In genomic region chr1:120176313-120176712, GRCm38 (mm10) we compare ENCODE assay signal across 11 mouse cellular contexts. TPM values are rescaled to one million over a fixed set of nuclear protein-coding genes. Genes with fewer than 3 reads are reported as not detected.
A peak's percentile ranks its signal among the peaks of the same experiment; 100 is the strongest.
DNase-seq lines count a peak whose midpoint lies in the region; ATAC-seq and TF ChIP-seq lines count a peak whose summit lies in the region.
"Had no signal": no experiment of that assay in that cellular context is flagged by ENCODE, and none has a peak within 500 bp of the region (broad histone marks: within the 10 kb centered on the region; RNA-seq: fewer than 3 reads in every experiment).

No protein-coding gene starts in this region.

- 0 out of 2 replicates have a peak, but pooled peaks cover 6% of the 10 kb centered on the region for H3K4me1 ChIP-seq in intestine, embryonic 14.5 days (replicated peaks; ENCODE audit: control insufficient read depth, insufficient read depth, low read length)
- H3K4me1 ChIP-seq in intestine, embryonic 16.5 days (ENCODE audit: control insufficient read depth, insufficient read depth, low read length), result no peaks in the 10 kb centered on the region
- peaks cover 22% of the 10 kb centered on the region for H3K4me1 ChIP-seq in heart, embryonic 10.5 days
- no peaks in the 10 kb centered on the region for H3K4me1 ChIP-seq in kidney, postnatal 0 days (replicated peaks; ENCODE audit: insufficient read depth, low read length)
- H3K4me1 ChIP-seq in midbrain, embryonic 11.5 days (ENCODE audit: control insufficient read depth, insufficient read depth, low read length), result peaks cover 5% of the 10 kb centered on the region
- H3K4me1 ChIP-seq: embryonic facial prominence, embryonic 15.5 days had no signal

- H3K27ac ChIP-seq in intestine, embryonic 14.5 days (ENCODE audit: low read depth), result no peak overlapping the region
- no peak overlapping the region for H3K27ac ChIP-seq in intestine, embryonic 16.5 days (ENCODE audit: low read length)
- H3K27ac ChIP-seq in heart, embryonic 10.5 days, result 0 out of 2 replicates have a peak overlapping the region, but pooled peaks have one; percentile 52
- H3K27ac ChIP-seq in kidney, postnatal 0 days, result no peak overlapping the region
- no peak overlapping the region for H3K27ac ChIP-seq in midbrain, embryonic 11.5 days (ENCODE audit: low read depth, low read length)
- H3K27ac ChIP-seq: embryonic facial prominence, embryonic 15.5 days had no signal

- H3K27me3 ChIP-seq in intestine, embryonic 14.5 days (replicated peaks; ENCODE audit: control insufficient read depth, insufficient read depth, low read length), result no peaks in the 10 kb centered on the region
- H3K27me3 ChIP-seq in intestine, embryonic 16.5 days (replicated peaks; ENCODE audit: control insufficient read depth, insufficient read depth, low read length), result no peaks in the 10 kb centered on the region
- no peaks in the 10 kb centered on the region for H3K27me3 ChIP-seq in heart, embryonic 10.5 days (ENCODE audit: insufficient read depth, poor library complexity, severe bottlenecking)
- H3K27me3 ChIP-seq in kidney, postnatal 0 days (ENCODE audit: insufficient read depth, low read length), result no peaks in the 10 kb centered on the region
- H3K27me3 ChIP-seq in midbrain, embryonic 11.5 days (ENCODE audit: control insufficient read depth, insufficient read depth, low read length), result no peaks in the 10 kb centered on the region
- H3K27me3 ChIP-seq: embryonic facial prominence, embryonic 15.5 days had no signal

- no peak for DNase-seq in intestine, embryonic 14.5 days (ENCODE audit: low spot score)
- DNase-seq in heart, embryonic 10.5 days (ENCODE audit: low spot score), result peak; percentile 89
- peak; percentile 71 for DNase-seq in kidney, postnatal 0 days (ENCODE audit: low spot score)
- DNase-seq in midbrain, embryonic 11.5 days (ENCODE audit: low spot score, missing footprints), result no peak
- no peak for DNase-seq in urinary bladder, adult 18-20 months (ENCODE audit: low spot score in 2 of 2)
- no peak for DNase-seq in cerebellum, postnatal 25 days
- DNase-seq: right cerebral cortex, postnatal 25 days; thymus, postnatal 25 days had no signal

- H3K36me3 ChIP-seq in intestine, embryonic 14.5 days (ENCODE audit: control insufficient read depth, insufficient read depth, low read length), result no peaks in the 10 kb centered on the region
- H3K36me3 ChIP-seq in intestine, embryonic 16.5 days (ENCODE audit: control insufficient read depth, insufficient read depth, low read length), result no peaks in the 10 kb centered on the region
- no peaks in the 10 kb centered on the region for H3K36me3 ChIP-seq in heart, embryonic 10.5 days
- no peaks in the 10 kb centered on the region for H3K36me3 ChIP-seq in kidney, postnatal 0 days (ENCODE audit: insufficient read depth, low read length)
- H3K36me3 ChIP-seq in midbrain, embryonic 11.5 days (ENCODE audit: control insufficient read depth, insufficient read depth, low read length), result no peaks in the 10 kb centered on the region
- H3K36me3 ChIP-seq: embryonic facial prominence, embryonic 15.5 days had no signal

- H3K9ac ChIP-seq in intestine, embryonic 14.5 days (ENCODE audit: low read length), result no peak overlapping the region
- H3K9ac ChIP-seq in intestine, embryonic 16.5 days (ENCODE audit: low read depth, low read length), result no peak overlapping the region
- H3K9ac ChIP-seq in kidney, postnatal 0 days (ENCODE audit: low read depth, low read length), result no peak overlapping the region
- no peak overlapping the region for H3K9ac ChIP-seq in midbrain, embryonic 11.5 days (ENCODE audit: low read length)
- H3K9ac ChIP-seq: embryonic facial prominence, embryonic 15.5 days had no signal

- TF ChIP-seq CTCF in kidney, postnatal 0 days (IDR thresholded peaks at IDR 0.05; ENCODE audit: low read depth), result no peak

- ATAC-seq in intestine, embryonic 14.5 days (replicated peaks; ENCODE audit: low FRiP score, low TSS enrichment, low read depth), result no peak
- no peak for ATAC-seq in intestine, embryonic 16.5 days
- ATAC-seq in kidney, postnatal 0 days (replicated peaks; ENCODE audit: low FRiP score, low read depth), result peak; percentile 54; the same call in 1 of the 2 replicates
- ATAC-seq in midbrain, embryonic 11.5 days (ENCODE audit: low FRiP score), result 0 out of 2 replicates have a peak, but pooled peaks have one; percentile 19
- no peak for ATAC-seq in granulocyte monocyte progenitor cell, adult 5-6 weeks (replicated peaks; ENCODE audit: poor library complexity, severe bottlenecking)

- no peaks in the 10 kb centered on the region for H3K9me3 ChIP-seq in intestine, embryonic 14.5 days (ENCODE audit: control insufficient read depth, low read length)
- H3K9me3 ChIP-seq in intestine, embryonic 16.5 days (ENCODE audit: control insufficient read depth, low read length), result no peaks in the 10 kb centered on the region
- no peaks in the 10 kb centered on the region for H3K9me3 ChIP-seq in heart, embryonic 10.5 days
- no peaks in the 10 kb centered on the region for H3K9me3 ChIP-seq in kidney, postnatal 0 days (replicated peaks; ENCODE audit: low read length)
- no peaks in the 10 kb centered on the region for H3K9me3 ChIP-seq in midbrain, embryonic 11.5 days (ENCODE audit: control insufficient read depth, low read length)
- H3K9me3 ChIP-seq: embryonic facial prominence, embryonic 15.5 days had no signal

- no peak overlapping the region for H3K4me3 ChIP-seq in intestine, embryonic 14.5 days (ENCODE audit: low read depth, low read length)
- H3K4me3 ChIP-seq in intestine, embryonic 16.5 days (ENCODE audit: low read length), result no peak overlapping the region
- peak overlapping the region; percentile 31 for H3K4me3 ChIP-seq in heart, embryonic 10.5 days
- no peak overlapping the region for H3K4me3 ChIP-seq in kidney, postnatal 0 days (replicated peaks; ENCODE audit: low read depth, low read length)
- no peak overlapping the region for H3K4me3 ChIP-seq in midbrain, embryonic 11.5 days (ENCODE audit: low read depth, low read length)
- H3K4me3 ChIP-seq: embryonic facial prominence, embryonic 15.5 days had no signal

- WGBS in intestine, embryonic 14.5 days, result 15% methylated on average over 14 of the region's 14 CpGs
- 19% methylated on average over 14 of the region's 14 CpGs for WGBS in intestine, embryonic 16.5 days
- WGBS in heart, embryonic 10.5 days, result 10% methylated on average over 14 of the region's 14 CpGs
- WGBS in kidney, postnatal 0 days, result 8% methylated on average over 14 of the region's 14 CpGs
- 43% methylated on average over 14 of the region's 14 CpGs for WGBS in midbrain, embryonic 11.5 days

- H3K4me2 ChIP-seq in intestine, embryonic 14.5 days (ENCODE audit: low read length), result peak overlapping the region; percentile 13; the same call in 1 of the 2 replicates
- no peak overlapping the region for H3K4me2 ChIP-seq in intestine, embryonic 16.5 days (ENCODE audit: low read depth, low read length)
- peak overlapping the region; percentile 30; the same call in 1 of the 2 replicates for H3K4me2 ChIP-seq in kidney, postnatal 0 days (ENCODE audit: low read length)
- no peak overlapping the region for H3K4me2 ChIP-seq in midbrain, embryonic 11.5 days
- H3K4me2 ChIP-seq: embryonic facial prominence, embryonic 15.5 days had no signal

RNA-seq across cellular contexts. Expression of gene 3110009E18Rik, which starts 55.3 kb away (rescaled TPM):
- 17.3 and 21.3 TPM in 2 replicates for polyA plus RNA-seq in intestine, embryonic 14.5 days (2014; fragmentation: Nextera tagmentation; extraction: Ambion mirVana)
- polyA plus RNA-seq in intestine, embryonic 16.5 days (2015; fragmentation: Nextera tagmentation; extraction: Ambion mirVana), result 13.2 and 14.6 TPM in 2 replicates
- polyA plus RNA-seq in heart, embryonic 10.5 days (2016; fragmentation: Nextera tagmentation; extraction: Ambion mirVana), result 13.0 and 15.0 TPM in 2 replicates
- polyA plus RNA-seq in kidney, postnatal 0 days (2015; fragmentation: Nextera tagmentation; extraction: Ambion mirVana), result 19.3 and 22.5 TPM in 2 replicates
- 26.4 and 27.1 TPM in 2 replicates for polyA plus RNA-seq in midbrain, embryonic 11.5 days (2014; fragmentation: Nextera tagmentation; extraction: Ambion mirVana)
- 11.4 and 12.2 TPM in 2 replicates for total RNA-seq in granulocyte monocyte progenitor cell, adult 5-6 weeks (2014; fragmentation: Nextera tagmentation)
- 2.2 and 4.5 TPM in 2 replicates for total RNA-seq in granulocyte monocyte progenitor cell, adult 5-6 weeks (2017)

RNA-seq across cellular contexts. Expression of gene Dbi, which starts 55.4 kb away (rescaled TPM):
- 752 and 816 TPM in 2 replicates for polyA plus RNA-seq in intestine, embryonic 14.5 days (2014; fragmentation: Nextera tagmentation; extraction: Ambion mirVana)
- 1,842 and 2,069 TPM in 2 replicates for polyA plus RNA-seq in intestine, embryonic 16.5 days (2015; fragmentation: Nextera tagmentation; extraction: Ambion mirVana)
- polyA plus RNA-seq in heart, embryonic 10.5 days (2016; fragmentation: Nextera tagmentation; extraction: Ambion mirVana), result 647 and 658 TPM in 2 replicates
- polyA plus RNA-seq in kidney, postnatal 0 days (2015; fragmentation: Nextera tagmentation; extraction: Ambion mirVana), result 1,314 and 1,400 TPM in 2 replicates
- polyA plus RNA-seq in midbrain, embryonic 11.5 days (2014; fragmentation: Nextera tagmentation; extraction: Ambion mirVana), result 690 and 715 TPM in 2 replicates
- 410 and 536 TPM in 2 replicates for total RNA-seq in granulocyte monocyte progenitor cell, adult 5-6 weeks (2014; fragmentation: Nextera tagmentation)
- 307 and 413 TPM in 2 replicates for total RNA-seq in granulocyte monocyte progenitor cell, adult 5-6 weeks (2017)

Comparison
In these comparisons a context has a peak if more than half of its experiments do, and no peak if none do; other contexts are left out.
1. H3K4me2 ChIP-seq: peak in intestine, embryonic 14.5 days (single experiment) and kidney, postnatal 0 days (single experiment); none in intestine, embryonic 16.5 days (single experiment) and midbrain, embryonic 11.5 days (single experiment).
2. ATAC-seq: peak in kidney, postnatal 0 days (single experiment) and midbrain, embryonic 11.5 days (single experiment); none in intestine, embryonic 14.5 days (single experiment), intestine, embryonic 16.5 days (single experiment) and granulocyte monocyte progenitor cell, adult 5-6 weeks (single experiment).
3. DNase-seq: peak in heart, embryonic 10.5 days (single experiment) and kidney, postnatal 0 days (single experiment); none in intestine, embryonic 14.5 days (single experiment), midbrain, embryonic 11.5 days (single experiment), urinary bladder, adult 18-20 months (0 of 2) and cerebellum, postnatal 25 days (0 of 2).